Mouse (Mus musculus): ENCODE results near the gene Ube4a. TPM values are rescaled to one million over a fixed set of nuclear protein-coding genes. Genes with fewer than 3 reads are reported as not detected.

Ube4a gene
- polyA plus RNA-seq, 1 experiment = 13.7 TPM

DNA sequence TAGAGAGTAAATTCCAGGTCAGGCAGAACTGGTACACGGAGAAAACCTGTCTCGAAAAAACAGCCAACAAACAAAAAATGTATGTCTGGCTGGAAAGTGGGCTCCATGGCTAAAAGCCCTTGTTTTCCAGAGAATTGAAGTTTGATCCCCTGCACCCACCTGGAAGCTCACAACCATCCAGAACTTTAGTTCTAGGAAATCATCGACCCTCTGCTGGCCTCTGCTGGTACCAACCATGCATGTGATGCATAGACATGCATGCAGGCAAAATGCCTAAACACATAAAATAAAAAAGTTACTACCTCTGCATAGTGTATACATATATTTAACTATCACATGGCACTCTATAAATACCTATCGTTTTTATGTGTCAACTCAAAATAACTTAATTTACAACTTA lies 65.0 kb downstream of the Ube4a start:
- no peaks in the 10 kb centered on the region for H3K27me3 ChIP-seq (ENCODE audit: control insufficient read depth, insufficient read depth, insufficient read length)
- TF ChIP-seq FOSL1 (IDR thresholded peaks at IDR 0.05; ENCODE audit: insufficient read depth, low read length, poor library complexity, severe bottlenecking) (no peak), MAX (IDR thresholded peaks at IDR 0.05) (no peak), CTCF (IDR thresholded peaks at IDR 0.05; ENCODE audit: control insufficient read depth, insufficient read depth, insufficient read length) (no peak), MYOD1 (IDR thresholded peaks at IDR 0.05; ENCODE audit: control insufficient read depth, insufficient read length, low read depth) (no peak), CEBPB (IDR thresholded peaks at IDR 0.05; ENCODE audit: low read depth) (no peak), USF1 (IDR thresholded peaks at IDR 0.05; ENCODE audit: low read depth) (no peak), MYOG (IDR thresholded peaks at IDR 0.05; ENCODE audit: control insufficient read depth, extremely low read depth, insufficient read length) (no peak)
- no peak overlapping the region for H3K4me3 ChIP-seq (ENCODE audit: insufficient read depth, poor library complexity, severe bottlenecking)
- H3K79me3 ChIP-seq (ENCODE audit: low read depth) = no peaks in the 10 kb centered on the region
- H3K36me3 ChIP-seq (ENCODE audit: control insufficient read depth, insufficient read depth) = no peaks in the 10 kb centered on the region
- no peak overlapping the region for H3ac ChIP-seq (ENCODE audit: control insufficient read depth, insufficient read length, low read depth)
- H3K79me2 ChIP-seq (ENCODE audit: control insufficient read depth, insufficient read depth) = no peaks in the 10 kb centered on the region

DNA sequence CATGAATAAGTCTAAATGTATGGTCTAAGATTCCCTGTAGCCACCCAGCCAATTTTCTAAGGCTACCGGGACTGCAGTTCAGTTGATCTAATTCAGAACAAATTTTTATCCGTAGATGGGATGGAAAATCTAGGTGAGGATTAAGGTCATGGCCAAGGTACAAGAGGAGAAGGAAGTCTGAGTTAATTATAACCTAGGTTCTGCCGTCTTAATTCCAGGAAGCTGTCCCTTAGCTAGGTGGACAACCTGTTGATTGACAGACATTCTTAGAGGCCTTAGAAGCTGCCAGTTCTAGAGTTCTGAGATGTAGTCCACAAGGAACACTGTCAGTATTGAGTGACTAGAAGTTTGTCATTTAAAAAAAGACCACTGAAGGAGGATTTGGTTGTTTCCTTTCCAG lies 65.7 kb downstream of the Ube4a start:
- Histone ChIP-seq H3ac (ENCODE audit: control insufficient read depth, insufficient read length, low read depth) (no peak overlapping the region), H3K4me3 (ENCODE audit: insufficient read depth, poor library complexity, severe bottlenecking) (no peak overlapping the region), H3K27me3 (ENCODE audit: control insufficient read depth, insufficient read depth, insufficient read length) (no peaks in the 10 kb centered on the region), H3K79me3 (ENCODE audit: low read depth) (no peaks in the 10 kb centered on the region), H3K36me3 (ENCODE audit: control insufficient read depth, insufficient read depth) (no peaks in the 10 kb centered on the region), H3K79me2 (ENCODE audit: control insufficient read depth, insufficient read depth) (no peaks in the 10 kb centered on the region)
- TF ChIP-seq CTCF (IDR thresholded peaks at IDR 0.05; ENCODE audit: control insufficient read depth, insufficient read depth, insufficient read length) (no peak), MYOG (IDR thresholded peaks at IDR 0.05; ENCODE audit: control insufficient read depth, extremely low read depth, insufficient read length) (no peak), FOSL1 (IDR thresholded peaks at IDR 0.05; ENCODE audit: insufficient read depth, low read length, poor library complexity, severe bottlenecking) (no peak), MYOD1 (IDR thresholded peaks at IDR 0.05; ENCODE audit: control insufficient read depth, insufficient read length, low read depth) (no peak), CEBPB (IDR thresholded peaks at IDR 0.05; ENCODE audit: low read depth) (no peak), MAX (IDR thresholded peaks at IDR 0.05) (no peak), USF1 (IDR thresholded peaks at IDR 0.05; ENCODE audit: low read depth) (no peak)

DNA sequence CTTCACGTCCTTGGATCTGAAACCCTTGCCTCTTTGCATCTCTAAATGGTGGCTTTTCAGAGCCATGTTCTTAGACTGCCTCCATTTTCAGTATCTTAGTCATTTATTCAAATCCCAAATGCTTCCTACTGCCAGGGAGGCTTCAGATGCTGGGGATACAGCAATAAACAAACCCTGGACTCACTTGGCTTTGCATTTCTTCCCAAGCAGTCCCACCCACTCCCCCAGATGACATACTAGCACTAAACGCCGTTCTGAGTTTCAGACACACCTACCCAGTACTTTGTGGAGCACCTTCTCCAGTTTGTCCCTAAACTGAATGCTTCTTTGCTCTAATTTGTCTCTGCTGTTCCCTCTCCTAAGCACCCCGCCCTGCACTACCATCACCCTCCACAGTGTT lies 68.4 kb downstream of the Ube4a start:
- no peak overlapping the region for H3ac ChIP-seq (ENCODE audit: control insufficient read depth, insufficient read length, low read depth)
- TF ChIP-seq MYOD1 (IDR thresholded peaks at IDR 0.05; ENCODE audit: control insufficient read depth, insufficient read length, low read depth) = no peak

DNA sequence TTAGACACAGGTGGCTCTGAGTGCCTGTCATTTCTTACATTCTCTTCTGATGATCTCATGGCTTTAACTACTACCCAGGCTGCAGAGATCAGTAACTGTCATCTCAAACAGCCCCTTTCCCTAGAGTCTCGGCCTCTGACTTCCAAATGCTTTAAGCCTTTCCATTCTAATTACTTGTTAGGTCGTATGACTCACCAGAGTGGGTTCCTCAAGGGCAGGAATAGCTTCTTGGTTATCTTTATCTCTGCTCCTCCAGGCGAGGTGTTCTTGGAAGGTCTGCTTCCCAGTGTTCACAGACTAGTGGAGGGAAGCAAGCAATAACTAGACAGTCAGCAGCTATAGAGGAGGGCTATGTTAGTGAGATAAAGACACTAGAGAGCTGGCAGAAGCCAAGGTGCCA lies 72.7 kb downstream of the Ube4a start:
- TF ChIP-seq FOSL1 (IDR thresholded peaks at IDR 0.05; ENCODE audit: insufficient read depth, low read length, poor library complexity, severe bottlenecking) = no peak
- no peak for TF ChIP-seq MYOG (IDR thresholded peaks at IDR 0.05; ENCODE audit: control insufficient read depth, extremely low read depth, insufficient read length)
- TF ChIP-seq MYOD1 (IDR thresholded peaks at IDR 0.05; ENCODE audit: control insufficient read depth, insufficient read length, low read depth) = no peak
- TF ChIP-seq MAX (IDR thresholded peaks at IDR 0.05) = no peak
- no peak for TF ChIP-seq CEBPB (IDR thresholded peaks at IDR 0.05; ENCODE audit: low read depth)
- no peak for TF ChIP-seq CTCF (IDR thresholded peaks at IDR 0.05; ENCODE audit: control insufficient read depth, insufficient read depth, insufficient read length)
- TF ChIP-seq USF1 (IDR thresholded peaks at IDR 0.05; ENCODE audit: low read depth) = no peak
- no peaks in the 10 kb centered on the region for H3K79me2 ChIP-seq (ENCODE audit: control insufficient read depth, insufficient read depth)
- no peaks in the 10 kb centered on the region for H3K36me3 ChIP-seq (ENCODE audit: control insufficient read depth, insufficient read depth)
- no peak overlapping the region for H3ac ChIP-seq (ENCODE audit: control insufficient read depth, insufficient read length, low read depth)
- no peaks in the 10 kb centered on the region for H3K79me3 ChIP-seq (ENCODE audit: low read depth)
- no peak overlapping the region for H3K4me3 ChIP-seq (ENCODE audit: insufficient read depth, poor library complexity, severe bottlenecking)
- peaks cover 1% of the 10 kb centered on the region for H3K27me3 ChIP-seq (ENCODE audit: control insufficient read depth, insufficient read depth, insufficient read length)

More for the DNA sequence above, 68.4 kb downstream of the Ube4a start:
- H3K79me3 ChIP-seq (ENCODE audit: low read depth) = no peaks in the 10 kb centered on the region
- H3K79me2 ChIP-seq (ENCODE audit: control insufficient read depth, insufficient read depth) = no peaks in the 10 kb centered on the region
- no peaks in the 10 kb centered on the region for H3K27me3 ChIP-seq (ENCODE audit: control insufficient read depth, insufficient read depth, insufficient read length)
- no peaks in the 10 kb centered on the region for H3K36me3 ChIP-seq (ENCODE audit: control insufficient read depth, insufficient read depth)
- H3K4me3 ChIP-seq (ENCODE audit: insufficient read depth, poor library complexity, severe bottlenecking) = no peak overlapping the region

DNA sequence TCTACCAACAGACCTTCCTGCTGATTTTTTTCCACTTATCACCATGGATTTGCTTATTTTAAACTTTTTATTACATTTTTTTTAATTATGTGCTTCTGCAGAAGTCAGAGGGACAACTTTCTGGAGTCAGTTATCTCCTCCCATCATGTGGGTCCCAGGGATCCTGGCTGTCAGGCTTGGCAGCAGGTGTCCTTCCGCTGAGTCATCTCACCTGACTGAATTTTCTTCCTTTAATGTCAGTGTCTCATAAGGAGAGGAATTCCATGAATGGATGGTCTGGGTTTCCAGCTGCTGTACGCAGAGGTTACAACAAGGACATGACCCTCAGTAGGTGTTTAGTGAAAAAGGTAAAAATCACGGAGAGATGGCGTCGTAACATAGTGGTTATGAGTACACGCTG lies 74.2 kb downstream of the Ube4a start:
- no peaks in the 10 kb centered on the region for H3K79me3 ChIP-seq (ENCODE audit: low read depth)
- TF ChIP-seq CTCF (IDR thresholded peaks at IDR 0.05; ENCODE audit: control insufficient read depth, insufficient read depth, insufficient read length) (no peak), MAX (IDR thresholded peaks at IDR 0.05) (no peak), MYOG (IDR thresholded peaks at IDR 0.05; ENCODE audit: control insufficient read depth, extremely low read depth, insufficient read length) (no peak), USF1 (IDR thresholded peaks at IDR 0.05; ENCODE audit: low read depth) (no peak), MYOD1 (IDR thresholded peaks at IDR 0.05; ENCODE audit: control insufficient read depth, insufficient read length, low read depth) (no peak), CEBPB (IDR thresholded peaks at IDR 0.05; ENCODE audit: low read depth) (no peak), FOSL1 (IDR thresholded peaks at IDR 0.05; ENCODE audit: insufficient read depth, low read length, poor library complexity, severe bottlenecking) (no peak)
- H3K79me2 ChIP-seq (ENCODE audit: control insufficient read depth, insufficient read depth) = no peaks in the 10 kb centered on the region
- peaks cover 4% of the 10 kb centered on the region for H3K27me3 ChIP-seq (ENCODE audit: control insufficient read depth, insufficient read depth, insufficient read length)
- H3K36me3 ChIP-seq (ENCODE audit: control insufficient read depth, insufficient read depth) = no peaks in the 10 kb centered on the region
- H3K4me3 ChIP-seq (ENCODE audit: insufficient read depth, poor library complexity, severe bottlenecking) = no peak overlapping the region
- no peak overlapping the region for H3ac ChIP-seq (ENCODE audit: control insufficient read depth, insufficient read length, low read depth)

DNA sequence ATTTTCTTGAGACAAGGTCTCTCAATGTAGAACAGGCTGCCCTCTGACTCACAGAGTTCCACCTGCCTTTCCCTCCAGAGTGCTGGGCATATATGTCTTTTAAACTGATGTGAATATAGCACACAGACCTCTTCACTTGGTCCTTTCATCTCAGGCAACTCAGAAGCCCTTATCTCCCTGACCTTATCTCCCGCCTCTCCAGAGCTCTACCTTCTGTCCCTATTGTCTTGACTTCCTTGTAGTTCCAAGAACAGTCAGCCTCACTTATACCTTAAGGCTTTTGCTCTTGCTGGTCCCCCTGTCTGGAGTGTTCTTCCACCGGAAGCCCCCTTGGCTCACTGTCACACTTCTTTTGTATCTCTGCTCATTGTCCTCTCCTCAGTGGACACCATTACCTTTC lies 75.3 kb downstream of the Ube4a start:
- Histone ChIP-seq H3ac (ENCODE audit: control insufficient read depth, insufficient read length, low read depth) (no peak overlapping the region), H3K36me3 (ENCODE audit: control insufficient read depth, insufficient read depth) (no peaks in the 10 kb centered on the region), H3K27me3 (ENCODE audit: control insufficient read depth, insufficient read depth, insufficient read length) (peaks cover 4% of the 10 kb centered on the region), H3K4me3 (ENCODE audit: insufficient read depth, poor library complexity, severe bottlenecking) (no peak overlapping the region), H3K79me2 (ENCODE audit: control insufficient read depth, insufficient read depth) (no peaks in the 10 kb centered on the region), H3K79me3 (ENCODE audit: low read depth) (no peaks in the 10 kb centered on the region)
- TF ChIP-seq MYOD1 (IDR thresholded peaks at IDR 0.05; ENCODE audit: control insufficient read depth, insufficient read length, low read depth) = no peak
- TF ChIP-seq USF1 (IDR thresholded peaks at IDR 0.05; ENCODE audit: low read depth) = no peak
- no peak for TF ChIP-seq CEBPB (IDR thresholded peaks at IDR 0.05; ENCODE audit: low read depth)
- TF ChIP-seq CTCF (IDR thresholded peaks at IDR 0.05; ENCODE audit: control insufficient read depth, insufficient read depth, insufficient read length) = no peak
- TF ChIP-seq MYOG (IDR thresholded peaks at IDR 0.05; ENCODE audit: control insufficient read depth, extremely low read depth, insufficient read length) = no peak
- TF ChIP-seq MAX (IDR thresholded peaks at IDR 0.05) = no peak
